Mouse (Mus musculus): ENCODE measurements around the gene Opa3.

The Opa3 gene

DNA sequence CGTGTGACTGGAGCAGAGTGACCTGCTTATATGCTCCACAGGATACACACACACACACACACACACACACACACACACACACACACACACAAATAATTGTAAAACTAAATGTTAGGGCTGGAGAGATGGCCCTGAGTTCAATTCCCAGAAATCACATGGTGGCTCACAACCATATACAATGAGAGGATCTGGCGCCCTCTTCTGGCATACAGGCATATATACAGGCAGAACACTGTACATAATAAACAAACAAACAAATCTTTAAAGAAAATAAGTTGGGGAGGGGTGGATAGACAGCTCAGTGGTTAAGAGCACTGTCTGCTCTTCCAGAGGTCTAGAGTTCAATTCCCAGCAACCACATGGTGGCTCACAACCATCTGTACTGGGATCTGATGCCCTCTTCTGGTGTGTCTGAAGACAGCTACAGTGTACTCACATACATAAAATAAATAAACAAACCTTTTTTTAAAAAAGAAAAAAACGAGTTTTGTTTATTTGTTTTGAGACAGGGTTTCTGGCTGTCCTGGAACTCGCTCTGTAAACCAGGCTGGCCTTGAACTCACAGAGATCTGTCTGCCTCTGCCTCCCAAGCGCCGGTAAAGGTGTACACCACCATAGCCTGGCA is 53.7 kb downstream of the Opa3 start:
- peak in 1 of 2 experiments; percentile 55 for DNase-seq (ENCODE audit: low spot score in 2 of 2)

DNA sequence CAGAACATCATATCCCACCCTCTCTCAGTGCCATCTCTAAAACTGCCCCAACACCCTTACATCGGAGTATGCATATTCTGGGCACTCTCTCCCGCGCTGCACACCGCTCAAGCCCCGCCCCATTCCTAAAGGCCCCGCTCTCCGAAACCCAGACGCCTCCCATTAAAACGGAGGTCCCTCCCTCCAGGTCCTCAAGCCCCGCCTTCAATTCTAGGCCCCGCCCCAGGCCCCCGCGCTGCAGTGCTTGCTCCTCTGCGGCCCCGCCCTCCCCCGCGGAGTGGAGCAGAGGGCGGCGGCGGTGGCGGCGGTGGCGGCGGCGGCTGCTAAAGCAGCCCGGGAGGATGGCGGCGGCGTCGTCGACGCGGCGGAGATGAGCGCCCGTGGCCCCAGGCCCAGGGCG is 54.3 kb downstream of the Opa3 start, which contains the start of gene Rtn2:
TSS of gene Rtn2 (plus strand) at position 240 of the 400 bp plus-strand sequence.
- peak; percentile 53 to 56 for DNase-seq (ENCODE audit: low spot score in 2 of 2)

DNA sequence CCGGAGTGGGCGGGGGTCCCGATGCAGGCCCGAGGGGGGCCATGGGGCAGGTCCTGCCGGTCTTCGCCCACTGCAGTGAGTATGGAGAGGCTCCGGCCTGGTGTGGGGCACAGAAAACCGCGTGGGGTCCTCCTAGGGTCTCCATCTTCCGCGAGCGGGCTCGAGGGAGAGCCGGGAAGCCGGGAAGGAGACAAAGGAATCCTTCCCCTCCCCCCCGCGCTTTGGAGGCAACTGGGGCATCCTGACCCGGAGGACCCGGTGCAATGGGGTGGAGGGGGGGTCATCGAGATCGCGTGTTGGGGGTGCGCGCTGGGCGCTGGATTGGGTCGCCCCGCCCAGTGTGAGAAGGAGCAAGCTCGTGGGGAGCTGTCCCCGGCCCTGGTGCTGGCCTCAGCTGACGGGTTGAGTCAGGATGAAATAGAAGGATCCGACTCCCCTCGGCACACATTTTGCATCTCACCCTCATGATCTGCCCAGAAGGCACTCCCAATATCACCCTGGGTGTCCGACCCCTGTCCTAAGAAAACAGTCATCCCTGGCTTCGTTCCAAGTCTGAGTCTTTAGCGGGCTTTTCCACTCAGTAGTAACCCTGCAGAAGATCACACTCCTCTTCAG is 54.8 kb downstream of the Opa3 start:
- peak in 1 of 2 experiments; percentile 35 for DNase-seq (ENCODE audit: low spot score in 2 of 2)

DNA sequence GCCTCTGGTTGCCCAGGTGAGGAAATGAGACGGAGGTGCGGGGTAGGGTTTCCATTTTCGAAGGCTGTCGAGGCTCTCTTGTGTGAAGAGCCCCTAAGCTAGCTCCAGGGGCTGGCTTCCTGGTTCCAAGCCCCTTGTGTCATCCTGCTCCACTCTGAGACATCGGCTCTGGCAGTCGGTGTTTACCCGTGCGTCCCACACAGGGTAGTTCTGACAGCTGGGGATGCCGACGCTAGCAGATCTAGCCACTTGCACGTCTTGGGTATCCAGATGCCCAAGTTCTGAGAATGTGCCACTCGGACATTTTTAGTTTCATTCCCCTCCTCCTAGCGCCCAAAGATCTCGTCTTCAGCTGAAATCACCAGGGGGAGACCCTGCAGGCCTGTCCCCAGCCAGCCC is 55.3 kb downstream of the Opa3 start:
- no peak for DNase-seq (ENCODE audit: low spot score in 2 of 2)

DNA sequence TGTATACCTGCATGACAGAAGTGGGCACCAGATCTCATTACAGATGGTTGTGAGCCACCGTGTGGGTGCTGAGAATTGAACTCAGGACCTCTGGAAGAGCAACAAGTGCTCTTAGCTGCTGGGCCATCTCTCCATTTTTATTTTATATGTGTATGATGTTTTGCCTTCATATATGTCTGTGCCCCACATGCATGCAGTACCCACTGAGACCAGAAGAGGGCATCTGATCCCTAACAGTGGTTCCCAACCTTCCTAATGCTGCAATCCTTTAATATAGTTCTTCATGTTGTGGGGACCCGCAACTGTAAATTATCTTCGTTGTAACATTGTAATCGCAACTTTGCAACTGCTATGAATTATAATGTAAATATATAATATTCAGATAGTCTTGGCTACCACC is 56.6 kb downstream of the Opa3 start:
- peak in 1 of 2 experiments; percentile 73 for DNase-seq (ENCODE audit: low spot score in 2 of 2)

DNA sequence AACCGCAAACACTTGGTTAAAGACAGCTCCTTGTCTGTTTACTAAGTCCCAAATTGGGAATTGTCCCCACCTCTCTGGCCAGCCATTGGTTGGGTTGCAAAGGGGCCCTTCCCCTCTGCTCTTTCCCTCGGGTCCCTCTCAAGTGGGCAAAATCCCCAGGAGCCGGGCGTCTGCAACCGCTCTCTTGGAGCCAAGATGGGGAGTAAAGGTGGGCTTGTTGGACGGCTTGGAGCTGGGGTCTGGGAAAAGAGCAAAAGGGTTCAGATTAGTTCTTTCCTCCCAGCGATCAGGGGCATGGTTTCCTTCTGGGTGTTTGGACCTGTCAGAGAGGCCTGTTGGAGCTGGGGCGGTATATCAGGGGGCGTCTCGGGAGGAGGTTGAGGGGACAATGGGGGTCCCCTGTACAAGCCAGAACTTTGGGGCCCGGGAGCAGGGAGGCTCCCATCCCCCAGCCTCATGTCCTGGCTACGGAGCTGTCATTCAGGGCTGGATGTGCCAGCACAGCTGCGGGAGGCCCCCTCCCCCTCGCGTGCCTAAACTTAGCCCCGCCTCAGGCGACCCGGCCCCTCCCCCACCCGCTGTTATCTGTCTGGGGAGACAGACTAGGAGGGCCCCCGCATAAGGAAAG is 62.9 kb downstream of the Opa3 start:
- DNase-seq (ENCODE audit: low spot score in 2 of 2): no peak

DNA sequence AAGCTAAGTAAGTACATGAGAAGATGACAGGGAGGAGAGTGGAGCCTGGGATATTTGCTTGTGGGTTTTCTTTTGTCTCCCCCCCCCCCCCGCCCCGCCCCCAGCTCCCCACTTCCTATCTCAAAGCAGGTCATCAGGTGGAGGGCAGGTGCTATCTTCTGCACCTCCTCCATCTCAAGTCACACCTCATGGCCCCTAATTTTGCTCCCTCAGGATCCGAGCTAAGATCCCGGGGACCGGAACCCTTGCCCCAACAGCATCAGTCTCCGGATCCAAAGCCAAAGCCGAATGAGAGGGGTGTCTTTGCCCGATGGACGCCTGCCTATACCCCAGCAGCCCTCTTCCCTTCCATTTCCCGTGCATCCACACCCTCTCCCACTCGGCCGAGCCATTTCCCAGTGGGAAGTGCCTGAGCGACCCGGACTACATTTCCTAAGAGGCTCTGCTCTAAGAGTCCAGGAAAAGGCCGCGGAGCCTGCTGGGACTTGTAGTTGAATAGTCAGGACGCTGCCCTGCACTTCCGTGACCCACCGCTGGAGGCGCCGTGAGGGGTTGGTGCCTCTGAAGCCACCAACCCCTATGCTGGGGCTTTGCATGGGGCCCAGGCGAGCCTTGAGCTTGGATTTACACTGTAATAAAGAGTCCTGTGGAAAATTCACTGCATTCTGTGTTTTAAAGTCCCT is 67.5 kb downstream of the Opa3 start:
- peak; percentile 88 to 98 for DNase-seq (ENCODE audit: low spot score in 2 of 2)

DNA sequence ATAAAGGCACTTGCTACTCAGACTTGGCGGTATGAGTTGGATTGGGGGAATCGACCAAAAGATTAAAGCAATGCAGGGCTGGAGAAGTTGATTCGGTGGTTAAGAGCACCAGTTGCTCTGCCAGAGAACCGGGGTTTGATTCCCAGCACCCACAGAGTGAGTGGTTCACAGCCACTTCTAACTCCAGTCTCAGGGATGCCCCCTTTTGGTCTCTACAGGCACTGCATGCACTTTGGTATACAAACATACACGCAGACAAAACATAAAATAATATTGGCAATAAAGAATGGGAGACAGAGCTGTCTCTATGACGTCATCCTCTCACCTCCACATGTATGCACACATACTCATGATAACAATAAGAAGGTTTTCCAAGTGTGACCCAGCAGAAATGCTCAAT is 68.9 kb downstream of the Opa3 start:
- DNase-seq (ENCODE audit: low spot score in 2 of 2): no peak

DNA sequence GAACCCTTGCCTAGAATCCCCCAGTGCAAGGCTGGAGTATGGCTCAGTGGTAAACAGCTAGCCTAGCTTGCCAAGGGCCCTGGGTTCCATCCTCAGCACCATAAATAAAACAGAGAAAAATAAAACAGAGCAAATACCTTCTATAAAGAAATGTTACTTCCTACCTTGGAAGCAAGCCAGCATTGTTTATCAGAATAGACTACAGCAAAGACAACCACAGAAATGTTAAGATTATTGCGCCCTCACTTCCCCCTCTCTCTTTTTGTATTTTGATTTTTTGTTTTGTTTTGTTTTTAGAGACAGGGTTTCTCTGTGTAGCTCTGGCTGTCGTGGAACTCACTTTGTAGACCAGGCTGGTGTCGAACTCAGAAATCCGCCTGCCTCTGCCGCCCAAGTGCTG is 69.7 kb downstream of the Opa3 start:
- no peak for DNase-seq (ENCODE audit: low spot score in 2 of 2)

DNA sequence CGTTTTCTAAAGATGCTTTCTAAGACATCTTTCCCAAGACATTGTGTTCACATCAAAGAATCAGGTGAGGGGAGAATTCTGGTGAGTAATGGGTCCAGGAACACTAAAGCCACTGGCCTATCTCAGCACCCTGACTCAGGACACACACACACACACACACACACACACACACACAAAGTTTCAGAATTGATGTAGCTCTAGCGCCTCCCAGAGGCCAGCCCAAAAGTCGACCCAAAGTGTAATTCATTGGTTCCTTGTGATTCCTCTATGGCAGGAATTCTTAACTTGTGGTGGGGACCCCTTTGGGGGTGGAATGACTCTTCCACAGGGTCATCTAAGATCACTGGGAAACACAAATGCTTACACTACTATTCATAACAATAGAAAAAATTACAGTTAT is 71.1 kb downstream of the Opa3 start:
- no peak for DNase-seq (ENCODE audit: low spot score in 2 of 2)

DNA sequence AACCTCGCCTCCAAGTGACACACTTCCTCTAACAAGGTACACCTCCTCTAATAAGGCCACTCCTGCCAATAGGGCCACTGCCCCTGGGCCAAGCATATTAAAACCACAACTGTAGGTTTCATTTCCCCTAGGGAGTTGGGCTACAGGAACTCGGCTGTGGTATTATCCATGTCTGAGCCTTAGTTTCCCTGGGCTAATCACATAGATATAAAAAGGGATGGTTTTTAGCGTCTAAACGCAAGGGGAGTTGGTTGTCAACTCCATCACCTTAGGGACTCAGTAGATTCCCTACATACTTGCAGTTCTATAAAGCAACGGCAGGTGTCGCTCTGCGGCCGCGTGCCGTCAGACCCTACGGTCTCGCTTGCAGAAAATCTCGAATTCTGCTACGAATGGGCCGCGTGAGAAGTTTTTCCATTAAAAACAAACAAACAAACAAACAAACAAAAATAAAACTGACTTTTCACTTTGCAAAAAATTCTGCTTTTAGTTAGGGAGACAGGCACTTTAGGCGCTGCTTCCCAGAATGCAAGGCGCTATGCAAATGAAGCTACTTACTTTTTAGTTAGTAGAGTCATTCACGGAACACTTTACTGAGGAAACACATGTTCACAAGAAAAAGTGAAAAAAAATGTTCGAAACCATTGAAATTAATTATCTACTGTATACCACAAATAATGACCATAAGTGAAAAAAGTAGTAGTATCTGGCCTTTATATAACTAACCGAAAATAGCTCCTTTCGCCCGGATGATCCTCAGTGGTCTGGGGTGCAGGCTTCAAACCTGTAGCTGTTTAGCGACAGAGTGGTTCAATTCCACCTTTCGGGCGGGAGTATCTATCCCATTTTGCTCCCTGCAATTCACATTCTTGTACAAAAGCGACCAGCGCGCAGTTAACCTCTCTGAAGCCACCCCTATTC is 72.6 kb downstream of the Opa3 start:
- peak; percentile 65 to 86 for DNase-seq (ENCODE audit: low spot score in 2 of 2)

DNA sequence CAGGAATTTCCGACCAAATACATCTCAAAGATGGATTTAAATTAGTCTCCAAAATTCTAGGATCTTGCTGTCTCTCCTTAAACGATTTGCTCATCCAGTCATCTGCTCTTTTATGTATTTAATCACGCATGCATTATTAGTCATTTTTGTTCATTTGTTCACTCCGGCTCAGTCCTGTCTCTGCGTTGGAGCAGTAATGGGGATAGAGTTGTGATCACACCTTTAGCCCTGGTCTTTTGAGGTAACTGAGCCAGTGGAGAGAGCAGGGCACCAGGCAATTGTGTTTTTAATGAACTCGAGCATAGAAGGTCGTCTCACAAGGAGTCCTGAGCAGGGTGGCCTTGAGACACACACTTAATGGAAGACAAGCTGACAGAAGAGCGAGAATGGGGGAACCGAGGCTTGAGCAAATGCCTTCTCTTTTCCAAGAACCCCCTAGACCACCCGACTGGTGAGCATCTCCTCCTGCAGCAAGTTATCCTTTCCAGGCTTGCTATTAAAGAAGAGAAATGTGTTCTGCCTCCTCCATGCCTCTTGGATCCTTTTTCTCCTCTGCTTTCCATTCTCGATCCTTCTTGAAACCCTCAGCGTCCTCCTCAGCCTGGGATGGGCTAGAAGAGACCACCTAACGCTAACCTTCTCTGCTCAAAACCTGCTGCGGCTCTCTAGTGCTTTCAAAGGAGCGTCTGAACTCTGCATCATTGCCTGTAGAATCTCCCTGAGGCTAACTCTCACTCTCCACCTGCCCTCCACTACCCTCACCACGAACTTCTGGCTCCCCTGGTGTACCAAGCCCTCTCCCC is 73.5 kb downstream of the Opa3 start:
- DNase-seq (ENCODE audit: low spot score in 2 of 2): no peak

DNA sequence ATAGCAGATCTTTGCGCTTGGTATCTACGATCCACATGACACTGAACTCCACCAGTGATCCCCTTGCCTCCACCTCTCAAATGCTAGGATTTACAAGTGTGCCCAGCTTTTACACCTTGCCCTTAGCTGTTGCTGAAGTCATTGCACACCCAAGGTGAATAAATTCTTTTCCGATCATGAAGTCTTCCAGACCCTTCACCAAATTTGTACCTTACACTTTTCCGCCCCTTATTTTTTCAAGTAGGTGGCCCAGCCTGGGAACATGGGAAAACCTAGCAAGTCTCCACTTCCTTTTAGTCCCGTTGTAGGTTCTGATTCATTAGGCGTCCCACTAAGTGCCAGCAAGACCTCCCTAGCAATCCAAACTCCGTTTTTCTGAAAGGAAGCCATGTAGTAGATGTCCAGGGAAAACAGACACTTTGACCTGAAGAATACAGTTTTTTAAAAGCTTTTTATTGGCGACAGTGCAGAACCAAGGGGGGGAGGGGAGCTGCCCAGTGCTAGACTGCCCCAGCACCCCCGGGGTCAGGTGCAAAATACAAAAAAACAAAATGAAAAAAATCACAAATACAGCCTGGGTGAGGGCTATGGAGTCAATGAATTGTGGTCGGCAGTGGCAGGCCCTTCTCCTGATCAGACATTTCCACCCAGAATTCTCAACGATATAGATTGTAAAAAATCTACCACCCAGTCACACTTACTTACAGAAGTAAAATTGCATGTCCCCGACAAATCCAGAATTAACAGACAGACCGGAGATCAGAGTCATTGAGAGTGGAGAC is 74.3 kb downstream of the Opa3 start:
- no peak for DNase-seq (ENCODE audit: low spot score in 2 of 2)

DNA sequence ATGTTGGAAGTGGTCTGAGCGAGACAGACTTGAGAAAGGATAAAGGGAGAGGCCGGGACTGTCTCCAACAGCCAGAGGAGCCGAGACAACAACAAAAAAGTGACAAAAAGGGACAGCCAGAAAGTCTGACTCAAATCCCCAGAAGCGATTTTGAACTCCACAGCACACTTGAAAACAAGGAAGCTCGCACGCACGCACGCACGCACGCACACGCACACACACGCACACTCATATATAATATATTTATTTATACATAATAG is 74.8 kb downstream of the Opa3 start:
- DNase-seq (ENCODE audit: low spot score in 2 of 2): no peak

DNA sequence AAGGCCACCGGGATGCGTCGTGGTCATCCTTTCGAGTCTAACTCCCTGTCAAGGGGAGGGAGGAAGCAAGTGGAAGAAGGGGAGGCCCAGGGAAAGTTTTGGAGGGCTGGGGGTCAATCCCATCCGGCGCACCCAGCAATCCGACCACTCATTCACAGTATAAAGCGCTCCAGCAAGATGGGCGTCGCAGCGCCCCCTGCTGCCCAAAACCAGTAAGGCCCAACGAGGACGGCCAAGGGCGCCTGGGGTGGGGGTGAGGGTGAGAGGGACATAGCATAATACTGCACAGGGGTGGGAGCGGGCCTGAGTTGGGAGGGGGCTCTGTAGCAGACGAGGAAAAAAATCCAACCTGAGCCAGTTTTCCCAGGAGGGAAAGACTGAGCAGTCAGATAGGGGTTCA is 75.6 kb downstream of the Opa3 start:
- peak; percentile 59 to 84 for DNase-seq (ENCODE audit: low spot score in 2 of 2)

DNA sequence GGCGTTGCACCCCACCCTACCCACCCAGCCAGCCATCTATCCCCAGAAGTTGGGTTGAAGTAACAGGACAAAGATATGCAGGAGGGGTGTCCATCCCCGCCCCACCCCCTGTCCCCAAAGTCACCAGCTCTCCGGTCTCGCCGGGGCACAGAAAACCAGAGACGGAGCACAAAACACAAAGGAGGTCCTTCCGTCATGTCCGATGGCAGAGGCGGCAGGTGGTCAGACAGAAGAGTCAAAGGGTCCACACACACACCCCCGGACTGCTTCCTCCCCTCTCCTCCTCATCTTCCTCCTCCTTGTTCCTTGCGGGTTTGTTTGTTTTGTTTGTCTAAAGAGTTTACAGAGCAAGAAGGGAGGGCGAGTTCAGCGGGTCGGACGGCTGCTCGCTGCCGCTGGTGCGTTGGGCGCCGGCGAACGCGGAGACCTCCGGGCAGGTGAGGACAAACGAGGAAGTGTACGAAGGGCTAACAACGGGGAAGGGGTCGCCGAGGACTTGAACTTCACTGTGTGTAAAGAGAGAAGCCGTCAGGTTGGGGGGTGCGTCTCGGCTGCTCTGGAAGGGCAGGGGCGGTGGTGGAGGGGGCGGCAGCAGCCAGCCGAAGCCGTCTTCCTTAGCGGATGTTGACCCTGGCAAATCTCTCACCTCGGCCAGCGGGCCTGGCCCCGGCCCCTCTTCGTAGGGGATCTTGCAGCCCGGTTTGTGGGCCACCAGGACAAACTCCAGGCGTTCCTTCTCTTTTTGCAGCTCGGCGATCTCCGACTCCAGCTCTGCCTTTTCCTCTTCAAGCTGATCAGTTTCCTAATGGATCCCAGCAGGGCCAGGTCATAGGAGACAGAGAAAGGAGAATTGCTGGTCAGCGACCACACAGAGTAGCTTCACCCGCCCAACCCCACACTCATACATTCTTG is 76.6 kb downstream of the Opa3 start:
- DNase-seq (ENCODE audit: low spot score in 2 of 2): no peak

DNA sequence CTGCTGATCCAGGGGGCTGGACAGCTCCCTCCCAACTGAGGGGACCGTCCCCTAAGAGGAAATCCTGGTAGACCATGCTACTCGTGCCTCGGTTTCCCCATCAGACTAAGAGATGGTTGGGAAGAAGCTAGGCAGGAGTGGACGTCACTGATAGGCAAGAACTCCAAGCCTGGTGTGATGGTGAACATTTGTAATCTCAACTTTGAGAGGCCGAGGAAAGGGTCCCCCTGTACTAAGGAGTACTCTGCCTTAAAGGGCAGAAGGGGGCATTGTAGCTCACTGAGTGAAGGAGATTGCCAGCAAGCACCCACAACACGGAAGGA is 77.2 kb downstream of the Opa3 start:
- DNase-seq (ENCODE audit: low spot score in 2 of 2): no peak

Data from thymus, postnatal 10 days (tissue).